Mouse (Mus musculus): ENCODE results near the gene Fyn. TPM values are rescaled to one million over a fixed set of nuclear protein-coding genes. Genes with fewer than 3 reads are reported as not detected.

The Fyn gene
- total and polyA plus RNA-seq, 2 experiments, result 4.4 to 5.6 TPM

DNA sequence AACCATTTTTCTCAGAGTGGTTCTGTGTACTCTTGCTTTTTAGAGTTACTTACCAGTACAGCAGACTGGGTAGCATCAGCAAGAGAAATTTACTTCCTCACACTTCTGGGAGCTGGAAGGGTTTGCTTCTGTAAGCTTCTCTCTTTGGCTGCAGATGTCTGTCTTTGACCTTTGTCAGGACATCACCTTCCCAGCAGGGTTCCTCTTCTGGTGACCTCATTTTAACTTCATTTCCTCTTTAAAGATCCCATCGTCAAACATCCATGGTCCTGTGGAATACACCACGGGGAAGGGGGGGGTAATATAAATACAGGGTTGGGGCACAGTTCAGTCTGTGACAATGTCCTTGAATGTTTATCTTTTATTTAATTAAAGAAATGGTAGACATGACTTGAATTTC, 74.5 kb downstream of the Fyn start:
- H3K27ac ChIP-seq (replicated peaks; ENCODE audit: insufficient read depth, low read depth, low read length), result no peak overlapping the region
- H3K4me1 ChIP-seq (ENCODE audit: control insufficient read depth, insufficient read depth, low read length), result peaks cover 3% of the 10 kb centered on the region; the same call in 1 of the 2 replicates
- H3K27me3 ChIP-seq (ENCODE audit: control insufficient read depth, insufficient read depth, low read length), result no peaks in the 10 kb centered on the region
- H3K4me3 ChIP-seq (ENCODE audit: insufficient read depth, low read depth, low read length), result no peak overlapping the region
- no peaks in the 10 kb centered on the region for H3K36me3 ChIP-seq (ENCODE audit: control insufficient read depth, insufficient read depth, low read length)
- DNase-seq (ENCODE audit: extremely low read depth, low read depth, low spot score), result peak; percentile 22
- TF ChIP-seq POLR2A (IDR thresholded peaks at IDR 0.05; ENCODE audit: extremely low read depth, insufficient read depth, low read length) (no peak), CTCF (IDR thresholded peaks at IDR 0.05; ENCODE audit: low read depth, low read length) (no peak)
- no peak overlapping the region for H3K9ac ChIP-seq (ENCODE audit: low read depth, low read length)
- no peaks in the 10 kb centered on the region for H3K79me2 ChIP-seq (ENCODE audit: control insufficient read depth, insufficient read depth, low read length)
- WGBS, result 36% methylated on average over 2 of the region's 2 CpGs

- no peaks in the 10 kb centered on the region for H3K27me3 ChIP-seq (ENCODE audit: control insufficient read depth, insufficient read depth, low read length)
- peaks cover 3% of the 10 kb centered on the region; the same call in 1 of the 2 replicates for H3K4me1 ChIP-seq (ENCODE audit: control insufficient read depth, insufficient read depth, low read length)
- H3K27ac ChIP-seq (replicated peaks; ENCODE audit: insufficient read depth, low read depth, low read length), result no peak overlapping the region
- no peak overlapping the region for H3K9ac ChIP-seq (ENCODE audit: low read depth, low read length)
- H3K36me3 ChIP-seq (ENCODE audit: control insufficient read depth, insufficient read depth, low read length), result no peaks in the 10 kb centered on the region
- DNase-seq (ENCODE audit: extremely low read depth, low read depth, low spot score), result no peak
- no peaks in the 10 kb centered on the region for H3K79me2 ChIP-seq (ENCODE audit: control insufficient read depth, insufficient read depth, low read length)
- no peak overlapping the region for H3K4me3 ChIP-seq (ENCODE audit: insufficient read depth, low read depth, low read length)
- no peak for TF ChIP-seq CTCF (IDR thresholded peaks at IDR 0.05; ENCODE audit: low read depth, low read length)
- no peak for TF ChIP-seq POLR2A (IDR thresholded peaks at IDR 0.05; ENCODE audit: extremely low read depth, insufficient read depth, low read length)
Observed at GRCm38 (mm10) chr10:39443947-39444346, 75.3 kb downstream of the Fyn start.

GRCm38 (mm10) chr10:39445870-39446269, 77.2 kb downstream of the Fyn start:
- H3K79me2 ChIP-seq (ENCODE audit: control insufficient read depth, insufficient read depth, low read length), result no peaks in the 10 kb centered on the region
- peaks cover 3% of the 10 kb centered on the region; the same call in 1 of the 2 replicates for H3K4me1 ChIP-seq (ENCODE audit: control insufficient read depth, insufficient read depth, low read length)
- DNase-seq (ENCODE audit: extremely low read depth, low read depth, low spot score), result peak; percentile 45
- TF ChIP-seq POLR2A (IDR thresholded peaks at IDR 0.05; ENCODE audit: extremely low read depth, insufficient read depth, low read length) (no peak), CTCF (IDR thresholded peaks at IDR 0.05; ENCODE audit: low read depth, low read length) (no peak)
- WGBS, result 62% methylated on average over 11 of the region's 11 CpGs
- H3K9ac ChIP-seq (ENCODE audit: low read depth, low read length), result no peak overlapping the region
- H3K36me3 ChIP-seq (ENCODE audit: control insufficient read depth, insufficient read depth, low read length), result no peaks in the 10 kb centered on the region
- no peaks in the 10 kb centered on the region for H3K27me3 ChIP-seq (ENCODE audit: control insufficient read depth, insufficient read depth, low read length)
- H3K27ac ChIP-seq (replicated peaks; ENCODE audit: insufficient read depth, low read depth, low read length), result no peak overlapping the region
- no peak overlapping the region for H3K4me3 ChIP-seq (ENCODE audit: insufficient read depth, low read depth, low read length)

GRCm38 (mm10) chr10:39446706-39447105, 78.1 kb downstream of the Fyn start:
- no peak for TF ChIP-seq POLR2A (IDR thresholded peaks at IDR 0.05; ENCODE audit: extremely low read depth, insufficient read depth, low read length)
- 0 out of 2 replicates have a peak, but pooled peaks have one; percentile 1 for TF ChIP-seq CTCF (IDR thresholded peaks at IDR 0.05; ENCODE audit: low read depth, low read length)
- Histone ChIP-seq H3K4me1 (ENCODE audit: control insufficient read depth, insufficient read depth, low read length) (peaks cover 3% of the 10 kb centered on the region; the same call in 1 of the 2 replicates), H3K27ac (replicated peaks; ENCODE audit: insufficient read depth, low read depth, low read length) (no peak overlapping the region), H3K9ac (ENCODE audit: low read depth, low read length) (no peak overlapping the region), H3K79me2 (ENCODE audit: control insufficient read depth, insufficient read depth, low read length) (no peaks in the 10 kb centered on the region), H3K4me3 (ENCODE audit: insufficient read depth, low read depth, low read length) (no peak overlapping the region), H3K36me3 (ENCODE audit: control insufficient read depth, insufficient read depth, low read length) (no peaks in the 10 kb centered on the region), H3K27me3 (ENCODE audit: control insufficient read depth, insufficient read depth, low read length) (no peaks in the 10 kb centered on the region)
- no peak for DNase-seq (ENCODE audit: extremely low read depth, low read depth, low spot score)
- 97% methylated on average over 5 of the region's 5 CpGs for whole genome bisulfite sequencing

DNA sequence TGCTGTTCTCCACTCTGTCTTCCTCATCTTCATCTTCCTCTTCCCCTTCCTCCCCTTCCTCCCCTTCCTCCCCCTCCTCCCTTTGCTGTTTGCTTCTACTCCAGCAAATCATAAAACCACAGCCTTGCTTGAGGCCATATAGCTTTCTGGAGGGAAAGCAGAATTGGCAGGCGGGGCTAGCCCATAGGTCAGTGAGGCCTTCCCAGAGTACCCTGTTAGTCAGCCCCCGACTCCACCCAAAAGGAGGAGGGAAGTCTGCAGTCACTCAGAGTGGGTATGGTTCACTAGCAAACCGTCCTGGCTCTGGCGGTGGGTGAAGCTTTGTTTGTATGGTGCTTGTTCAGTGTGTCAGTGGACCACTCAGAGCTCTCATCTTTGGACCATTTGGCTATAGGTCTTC, 80.5 kb downstream of the Fyn start:
- Histone ChIP-seq H3K4me1 (ENCODE audit: control insufficient read depth, insufficient read depth, low read length) (peaks cover 3% of the 10 kb centered on the region), H3K79me2 (ENCODE audit: control insufficient read depth, insufficient read depth, low read length) (no peaks in the 10 kb centered on the region), H3K9ac (ENCODE audit: low read depth, low read length) (no peak overlapping the region), H3K36me3 (ENCODE audit: control insufficient read depth, insufficient read depth, low read length) (no peaks in the 10 kb centered on the region), H3K4me3 (ENCODE audit: insufficient read depth, low read depth, low read length) (no peak overlapping the region), H3K27me3 (ENCODE audit: control insufficient read depth, insufficient read depth, low read length) (no peaks in the 10 kb centered on the region), H3K27ac (replicated peaks; ENCODE audit: insufficient read depth, low read depth, low read length) (no peak overlapping the region)
- TF ChIP-seq CTCF (IDR thresholded peaks at IDR 0.05; ENCODE audit: low read depth, low read length), result no peak
- no peak for TF ChIP-seq POLR2A (IDR thresholded peaks at IDR 0.05; ENCODE audit: extremely low read depth, insufficient read depth, low read length)
- 56% methylated on average over 4 of the region's 4 CpGs for WGBS
- DNase-seq (ENCODE audit: extremely low read depth, low read depth, low spot score), result no peak

- TF ChIP-seq POLR2A (IDR thresholded peaks at IDR 0.05; ENCODE audit: extremely low read depth, insufficient read depth, low read length), result no peak
- no peak for TF ChIP-seq CTCF (IDR thresholded peaks at IDR 0.05; ENCODE audit: low read depth, low read length)
- 81% methylated on average over 8 of the region's 8 CpGs for WGBS
- H3K27me3 ChIP-seq (ENCODE audit: control insufficient read depth, insufficient read depth, low read length), result no peaks in the 10 kb centered on the region
- no peaks in the 10 kb centered on the region for H3K79me2 ChIP-seq (ENCODE audit: control insufficient read depth, insufficient read depth, low read length)
- H3K4me1 ChIP-seq (ENCODE audit: control insufficient read depth, insufficient read depth, low read length), result peaks cover 3% of the 10 kb centered on the region
- no peak for DNase-seq (ENCODE audit: extremely low read depth, low read depth, low spot score)
- peak overlapping the region; percentile 0 for H3K4me3 ChIP-seq (ENCODE audit: insufficient read depth, low read depth, low read length)
- H3K27ac ChIP-seq (replicated peaks; ENCODE audit: insufficient read depth, low read depth, low read length), result peak overlapping the region; percentile 51; the same call in 1 of the 2 replicates
- no peak overlapping the region for H3K9ac ChIP-seq (ENCODE audit: low read depth, low read length)
- H3K36me3 ChIP-seq (ENCODE audit: control insufficient read depth, insufficient read depth, low read length), result no peaks in the 10 kb centered on the region
Observed at GRCm38 (mm10) chr10:39450356-39450755, 81.7 kb downstream of the Fyn start.
